Mouse (Mus musculus): ENCODE data around the gene Usp36. TPM values are rescaled to one million over a fixed set of nuclear protein-coding genes. Genes with fewer than 3 reads are reported as not detected.
"Not testable (repeated sequence)": the region's sequence is repeated elsewhere in the genome, so short reads cannot be mapped to it uniquely, and the experiment has no call there.

Usp36 gene
- total RNA-seq, 2 experiments from 2014 or later, result 32.1 to 33.1 TPM

DNA sequence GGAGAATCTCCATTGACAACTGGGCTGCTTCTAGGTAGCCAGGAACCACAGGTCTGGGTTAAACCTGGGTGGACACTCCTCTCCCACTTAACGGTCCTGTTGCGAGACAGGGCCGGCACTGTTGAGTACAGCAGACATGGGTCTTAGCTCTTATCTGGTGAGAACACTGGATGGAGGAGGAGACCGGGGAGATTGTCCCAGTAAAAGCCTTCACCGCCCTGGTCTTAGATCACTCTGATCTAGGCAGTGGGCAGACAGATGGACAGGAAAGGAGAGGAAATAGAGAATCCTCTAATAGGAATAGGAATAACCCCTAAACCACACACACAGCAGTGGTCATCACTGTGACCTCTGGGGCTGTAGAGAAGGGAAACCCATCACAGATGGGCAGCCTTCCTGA lies 33.9 kb upstream of the Usp36 start:
- Histone ChIP-seq H3K27ac (no peak overlapping the region), H3K4me3 (no peak overlapping the region)
- intact Hi-C loops (cut with DNase I), result no loop called here
- no peak for DNase-seq (ENCODE audit: extremely low spot score in 1 of 2, low spot score in 2 of 2)
- TF ChIP-seq CTCF (IDR thresholded peaks at IDR 0.05), result no peak

DNA sequence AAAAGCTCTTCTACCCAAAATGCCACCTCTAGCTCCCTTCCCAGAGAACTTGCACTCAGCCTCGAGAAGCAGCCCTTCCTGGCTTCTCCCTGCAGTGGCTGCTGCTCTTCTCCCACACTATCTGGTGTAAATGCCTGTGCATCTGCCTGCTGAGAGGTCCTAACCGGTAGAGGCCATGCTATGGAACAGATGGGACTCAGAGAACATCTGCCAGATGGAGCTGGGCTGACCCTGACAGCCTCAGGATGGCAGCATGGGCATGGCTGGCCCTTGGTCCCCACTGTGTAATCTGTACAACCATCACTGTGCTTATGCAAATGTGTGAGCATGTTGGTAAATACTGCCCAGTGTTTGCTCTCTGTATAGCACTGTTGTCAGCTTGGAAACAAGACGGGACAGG lies 32.6 kb upstream of the Usp36 start:
- DNase-seq (ENCODE audit: extremely low spot score in 1 of 2, low spot score in 2 of 2), result no peak
- intact Hi-C loops (cut with DNase I), result no loop called here
- Histone ChIP-seq H3K4me3 (no peak overlapping the region), H3K27ac (no peak overlapping the region)
- TF ChIP-seq CTCF (IDR thresholded peaks at IDR 0.05), result no peak

DNA sequence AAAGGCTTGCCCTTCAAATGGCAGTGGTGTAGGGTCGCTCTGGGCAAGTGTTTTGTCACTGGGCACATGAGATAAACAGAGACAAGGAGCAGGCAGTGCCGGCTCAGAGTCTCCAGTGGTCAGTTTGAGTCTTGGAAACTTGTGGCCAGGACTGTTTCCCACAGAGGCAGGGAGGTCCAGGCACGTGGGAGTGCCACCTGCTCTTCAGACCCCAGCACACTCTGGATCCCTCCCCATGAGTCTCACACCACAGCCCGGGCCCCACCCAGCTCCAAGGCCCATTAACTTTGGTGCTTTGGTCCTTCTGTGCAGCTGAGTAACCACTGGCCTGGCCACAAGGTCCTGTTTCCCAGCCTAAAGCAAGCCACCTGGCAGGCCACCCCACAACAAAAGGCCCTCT lies 31.9 kb upstream of the Usp36 start:
- H3K27ac ChIP-seq, result no peak overlapping the region
- TF ChIP-seq CTCF (IDR thresholded peaks at IDR 0.05), result no peak
- H3K4me3 ChIP-seq, result no peak overlapping the region
- intact Hi-C loops (cut with DNase I), result no loop called here
- no peak for DNase-seq (ENCODE audit: extremely low spot score in 1 of 2, low spot score in 2 of 2)

DNA sequence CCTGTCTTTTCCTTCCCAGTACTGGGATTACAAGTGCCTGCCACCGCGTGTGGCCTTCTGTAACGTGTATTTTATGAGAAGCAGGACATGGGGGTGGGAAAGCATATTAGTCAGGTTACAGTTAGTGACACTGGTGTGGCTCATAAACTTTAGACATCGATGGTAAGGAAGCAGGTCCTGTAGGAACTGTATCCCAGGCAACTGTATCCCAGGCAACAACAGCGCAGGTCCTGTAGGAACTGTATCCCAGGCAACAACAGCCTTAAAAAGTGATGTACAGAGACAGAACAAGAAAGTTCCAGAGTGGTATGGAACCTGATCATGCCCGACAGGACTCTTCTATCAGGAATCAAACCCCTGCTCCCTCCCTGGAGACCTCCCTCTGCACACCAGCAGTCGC lies 31.5 kb upstream of the Usp36 start:
- intact Hi-C loops (cut with DNase I), result no loop called here
- no peak overlapping the region for H3K27ac ChIP-seq
- no peak overlapping the region for H3K4me3 ChIP-seq
- DNase-seq (ENCODE audit: extremely low spot score in 1 of 2, low spot score in 2 of 2), result peak in 1 of 2 experiments; percentile 57
- no peak for TF ChIP-seq CTCF (IDR thresholded peaks at IDR 0.05)

DNA sequence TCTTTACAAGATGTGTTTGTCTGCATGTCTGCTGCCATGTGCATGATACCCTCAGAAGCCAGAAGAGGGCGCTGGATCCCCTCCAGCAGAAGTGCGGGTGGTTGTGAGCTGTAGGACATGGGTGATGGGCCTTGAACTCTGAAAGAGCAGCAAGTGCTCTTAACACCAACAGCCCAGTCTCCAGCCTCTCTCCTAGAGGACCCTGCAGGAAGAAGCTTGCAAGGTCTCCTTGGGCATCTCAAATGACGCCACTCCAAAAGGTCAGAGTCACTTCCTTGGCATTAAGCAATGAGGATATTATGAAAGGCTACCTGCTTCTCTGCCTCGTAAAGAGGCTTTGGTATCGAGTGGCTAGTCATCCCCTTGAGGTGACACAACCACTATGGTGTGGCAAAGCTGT lies 28.6 kb upstream of the Usp36 start:
- TF ChIP-seq CTCF (IDR thresholded peaks at IDR 0.05), result peak; percentile 64
- Histone ChIP-seq H3K4me3 (no peak overlapping the region), H3K27ac (no peak overlapping the region)
- DNase-seq (ENCODE audit: extremely low spot score in 1 of 2, low spot score in 2 of 2), result no peak
- intact Hi-C loops (cut with DNase I), result no loop called here

- peak in 1 of 2 experiments; percentile 56 for DNase-seq (ENCODE audit: extremely low spot score in 1 of 2, low spot score in 2 of 2)
- intact Hi-C loops (cut with DNase I), result loop anchor here (1.0 to 2.0 kb wide), 2 partner anchors 38 to 62 kb away; partner anchors contain the start of gene Timp2
- Histone ChIP-seq H3K27ac (no peak overlapping the region), H3K4me3 (no peak overlapping the region)
- peak; percentile 89 for TF ChIP-seq CTCF (IDR thresholded peaks at IDR 0.05)
Observed at GRCm38 (mm10) chr11:118317129-118317528, 27.1 kb upstream of the Usp36 start.

DNA sequence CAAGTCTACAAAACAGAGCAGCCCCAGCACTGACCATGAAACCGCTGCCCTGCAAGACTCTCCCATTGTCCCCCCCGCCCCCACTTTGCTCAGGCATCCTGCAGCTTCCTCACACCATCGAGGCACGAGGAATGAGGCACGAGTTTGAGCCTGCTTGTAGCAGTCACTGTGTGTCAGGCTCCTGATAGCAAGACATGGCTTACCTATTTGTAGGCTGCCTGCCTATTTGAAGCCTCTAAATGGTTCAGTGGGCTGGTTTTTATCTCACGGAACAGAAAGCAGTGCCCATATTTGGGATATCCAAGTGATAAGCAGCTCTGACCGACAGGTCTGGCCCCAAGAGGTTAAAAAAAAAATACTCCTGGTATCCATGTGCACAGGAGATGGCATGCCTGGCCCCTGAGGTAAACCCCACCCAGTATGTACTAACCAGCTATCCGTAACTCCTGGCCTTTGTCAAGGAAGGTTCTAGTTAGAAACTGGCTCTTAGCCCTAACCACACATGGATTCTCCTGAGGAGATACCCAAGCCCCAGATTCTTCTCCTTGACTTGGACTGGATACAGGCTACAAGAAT lies 26.3 kb upstream of the Usp36 start:
- DNase-seq (ENCODE audit: extremely low spot score in 1 of 2, low spot score in 2 of 2), result no peak
- no peak for TF ChIP-seq CTCF (IDR thresholded peaks at IDR 0.05)
- intact Hi-C loops (cut with DNase I), result loop anchor here (2.0 kb wide), 1 partner anchor 38 kb away; the partner anchor contains the start of gene Timp2
- Histone ChIP-seq H3K27ac (no peak overlapping the region), H3K4me3 (no peak overlapping the region)

DNA sequence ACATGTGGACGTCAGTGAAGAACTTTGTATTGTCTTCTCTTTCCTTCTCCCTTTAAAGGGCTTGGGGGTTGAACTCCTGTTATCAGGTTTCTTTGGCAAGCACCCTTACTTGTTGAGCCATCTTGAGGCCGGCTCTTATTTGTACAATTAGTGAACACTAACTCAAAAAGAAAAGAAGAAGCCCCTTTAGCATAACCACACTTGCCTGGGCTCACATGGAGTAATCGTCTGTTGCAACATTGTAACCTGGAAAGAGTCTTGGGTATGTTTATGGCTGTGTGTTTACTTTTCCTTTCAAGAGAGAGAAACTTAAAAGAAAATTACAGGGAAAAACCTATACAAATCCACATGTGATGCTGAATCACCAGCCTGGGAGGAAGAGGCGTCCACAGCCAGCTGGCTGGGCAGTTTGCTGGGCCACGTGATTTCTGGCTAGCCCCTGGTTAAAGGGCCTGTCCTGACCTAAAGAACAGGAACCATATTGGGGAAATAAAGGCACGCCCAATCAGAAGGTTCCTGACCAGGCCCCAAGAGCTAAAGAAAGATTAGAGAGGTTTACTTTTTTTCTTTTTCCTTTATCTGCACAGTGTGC lies 22.2 kb upstream of the Usp36 start:
- intact Hi-C loops (cut with DNase I), result no loop called here
- no peak for DNase-seq (ENCODE audit: extremely low spot score in 1 of 2, low spot score in 2 of 2)
- Histone ChIP-seq H3K4me3 (no peak overlapping the region), H3K27ac (no peak overlapping the region)
- TF ChIP-seq CTCF (IDR thresholded peaks at IDR 0.05), result no peak

DNA sequence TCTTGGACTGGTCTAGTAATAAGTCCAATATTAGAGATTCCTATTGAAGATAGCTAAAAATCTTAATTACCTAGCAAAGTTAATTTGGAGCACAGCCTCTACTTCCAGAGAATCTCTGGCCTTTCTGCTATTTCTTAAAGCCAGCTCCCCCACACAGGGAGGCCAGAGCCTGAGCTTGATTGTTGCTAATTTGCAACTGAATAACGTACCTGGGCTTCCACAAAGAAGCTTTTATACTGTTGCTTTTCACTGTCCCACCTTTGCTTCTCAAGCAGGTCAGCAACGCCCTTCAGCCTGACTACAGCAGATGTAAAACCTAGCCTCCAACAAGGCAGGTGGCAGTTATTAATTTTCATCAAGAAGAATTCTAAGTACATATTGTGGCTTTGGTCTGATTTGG lies 17.9 kb upstream of the Usp36 start:
- H3K4me3 ChIP-seq; DNase-seq (ENCODE audit: extremely low spot score in 1 of 2, low spot score in 2 of 2); intact Hi-C loops (cut with DNase I); H3K27ac ChIP-seq: not testable (repeated sequence)

- intact Hi-C loops (cut with DNase I); H3K4me3 ChIP-seq; DNase-seq (ENCODE audit: extremely low spot score in 1 of 2, low spot score in 2 of 2); H3K27ac ChIP-seq: not testable (repeated sequence)
Observed at GRCm38 (mm10) chr11:118303959-118304358, 13.9 kb upstream of the Usp36 start.

DNA sequence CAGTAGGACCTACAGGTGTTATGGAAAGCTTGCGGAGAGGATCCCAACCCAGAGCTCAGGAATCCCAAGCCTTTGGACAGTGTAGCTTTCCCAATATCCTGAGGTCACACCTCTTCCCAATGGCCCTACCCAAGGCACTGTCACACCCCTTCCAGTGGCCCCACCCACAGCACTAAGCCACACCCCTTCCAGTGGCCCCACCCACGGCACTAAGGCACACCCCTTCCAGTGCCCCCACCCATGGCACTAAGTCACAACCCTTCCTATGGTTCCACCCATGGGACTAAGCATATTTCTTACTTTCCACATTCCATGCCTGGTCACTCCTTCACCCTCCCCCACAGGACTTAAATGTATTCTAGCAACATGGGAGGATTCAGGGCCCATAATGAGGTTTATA lies 8.8 kb upstream of the Usp36 start:
- Histone ChIP-seq H3K4me3 (no peak overlapping the region), H3K27ac (no peak overlapping the region)
- TF ChIP-seq CTCF (IDR thresholded peaks at IDR 0.05), result no peak
- no peak for DNase-seq (ENCODE audit: extremely low spot score in 1 of 2, low spot score in 2 of 2)
- intact Hi-C loops (cut with DNase I), result no loop called here

DNA sequence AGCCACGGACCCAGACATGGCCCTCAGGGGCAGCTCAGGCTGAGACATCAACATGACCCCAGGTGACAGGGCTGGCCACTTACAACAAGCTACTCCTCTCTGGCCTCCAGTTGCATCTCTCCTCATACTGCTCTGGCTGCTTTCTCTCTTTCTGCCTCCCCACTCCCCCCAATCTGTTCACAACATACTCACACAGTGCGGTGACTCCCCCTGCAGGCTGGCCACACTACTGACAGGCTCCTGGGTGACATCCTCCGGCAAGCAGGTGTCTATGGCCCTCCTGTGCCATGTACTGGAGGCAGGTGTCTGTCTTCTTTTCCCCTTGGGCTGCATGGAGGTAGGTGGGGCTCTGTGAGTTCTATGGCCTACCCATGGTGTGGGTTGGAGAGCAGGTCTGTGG lies 7.9 kb upstream of the Usp36 start:
- no peak overlapping the region for H3K4me3 ChIP-seq
- no peak overlapping the region for H3K27ac ChIP-seq
- TF ChIP-seq CTCF (IDR thresholded peaks at IDR 0.05), result no peak; the same call in 1 of the 2 replicates
- intact Hi-C loops (cut with DNase I), result no loop called here
- DNase-seq (ENCODE audit: extremely low spot score in 1 of 2, low spot score in 2 of 2), result no peak

DNA sequence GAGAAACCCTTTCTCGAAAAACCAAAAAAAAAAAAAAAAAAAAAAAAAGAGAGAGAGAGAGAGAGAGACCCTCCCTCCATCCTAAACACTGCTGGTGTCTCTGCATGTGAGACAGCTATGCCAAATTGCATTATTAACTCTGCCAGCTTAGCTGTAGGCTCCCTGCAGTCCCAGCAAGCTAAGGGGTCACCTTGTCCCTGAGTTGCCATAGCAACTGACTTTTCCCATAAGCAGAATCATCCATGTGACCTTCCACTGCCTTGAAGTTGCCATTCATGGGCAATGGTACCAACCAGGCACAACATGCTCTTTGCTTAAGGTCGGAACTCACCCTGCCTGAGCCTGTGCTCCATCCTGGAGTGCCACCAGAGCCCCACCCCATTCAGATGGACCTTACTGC lies 5.0 kb upstream of the Usp36 start:
- no peak for TF ChIP-seq CTCF (IDR thresholded peaks at IDR 0.05)
- no peak for DNase-seq (ENCODE audit: extremely low spot score in 1 of 2, low spot score in 2 of 2)
- Histone ChIP-seq H3K27ac (no peak overlapping the region), H3K4me3 (no peak overlapping the region)
- intact Hi-C loops (cut with DNase I), result no loop called here

Data from left cerebral cortex, adult 2 months (tissue).